Mouse (Mus musculus) T-helper 17 cell (primary cell): ENCODE results near the gene Trim41.
"Not testable (repeated sequence)": the region's sequence is repeated elsewhere in the genome, so short reads cannot be mapped to it uniquely, and the experiment has no call there.

Source experiments
- in situ Hi-C, 2 experiments: fragments of 300-600 bp; cut with MboI, MseI; formaldehyde crosslinking; loops; 1 replicate in 1 of 2; 2 replicates in 1 of 2; pipeline ENCODE4 v1.15.1; 2025; ENCODE audit warnings: high pct_unique_total_duplicates in 2 of 2

The Trim41 gene

GRCm38 (mm10) chr11:48838181-48838797 lies 21.1 kb upstream of the Trim41 start:
- in situ Hi-C loops = no loop called here

- in situ Hi-C loops = no loop called here
Observed at GRCm38 (mm10) chr11:48837310-48838180, 20.4 kb upstream of the Trim41 start.

GRCm38 (mm10) chr11:48836990-48837309 lies 19.8 kb upstream of the Trim41 start:
- in situ Hi-C loops = no loop called here

GRCm38 (mm10) chr11:48835923-48836322 lies 18.8 kb upstream of the Trim41 start:
- in situ Hi-C loops = no loop called here

- in situ Hi-C loops = no loop called here
Observed at GRCm38 (mm10) chr11:48833731-48834639, 16.8 kb upstream of the Trim41 start.

- in situ Hi-C loops = no loop called here
Observed at GRCm38 (mm10) chr11:48833078-48833730, 16.1 kb upstream of the Trim41 start.

GRCm38 (mm10) chr11:48831273-48831672 lies 14.1 kb upstream of the Trim41 start:
- in situ Hi-C loops = no loop called here

GRCm38 (mm10) chr11:48830279-48830678 lies 13.1 kb upstream of the Trim41 start:
- in situ Hi-C loops = no loop called here

- in situ Hi-C loops = no loop called here
Observed at GRCm38 (mm10) chr11:48827926-48828325, 10.8 kb upstream of the Trim41 start.

- in situ Hi-C loops = no loop called here
Observed at GRCm38 (mm10) chr11:48826752-48827096, 9.6 kb upstream of the Trim41 start.

GRCm38 (mm10) chr11:48825979-48826751 lies 9.0 kb upstream of the Trim41 start, which contains the start of the genes Trim7 and Gm12184:
Gene Trim7 (plus strand): TSS chr11:48826140.
Gene Gm12184 (minus strand): TSS chr11:48826655.
- in situ Hi-C loops = not testable (repeated sequence)

GRCm38 (mm10) chr11:48824311-48824830 lies 7.2 kb upstream of the Trim41 start:
- in situ Hi-C loops = loop anchor here in 1 of 2 experiments (25.0 kb wide), 1 partner anchor 888 kb away; the partner anchor contains the start of gene Cnot6

GRCm38 (mm10) chr11:48823536-48823972 lies 6.4 kb upstream of the Trim41 start:
- in situ Hi-C loops = loop anchor here in 1 of 2 experiments (25.0 kb wide), 1 partner anchor 889 kb away; the partner anchor contains the start of gene Cnot6

- in situ Hi-C loops = loop anchor here in 1 of 2 experiments (25.0 kb wide), 1 partner anchor 889 kb away; the partner anchor contains the start of gene Cnot6
Observed at GRCm38 (mm10) chr11:48822768-48823512, 5.8 kb upstream of the Trim41 start.

- in situ Hi-C loops = loop anchor here in 1 of 2 experiments (25.0 kb wide), 1 partner anchor 891 kb away; the partner anchor contains the start of gene Cnot6
Observed at GRCm38 (mm10) chr11:48821299-48821698, 4.1 kb upstream of the Trim41 start.

GRCm38 (mm10) chr11:48820308-48820674 lies 3.1 kb upstream of the Trim41 start:
- in situ Hi-C loops = loop anchor here in 1 of 2 experiments (25.0 kb wide), 1 partner anchor 892 kb away; the partner anchor contains the start of gene Cnot6

GRCm38 (mm10) chr11:48819614-48820307 lies 2.6 kb upstream of the Trim41 start:
- in situ Hi-C loops = loop anchor here in 1 of 2 experiments (25.0 kb wide), 1 partner anchor 893 kb away; the partner anchor contains the start of gene Cnot6

GRCm38 (mm10) chr11:48818346-48818745 lies 1.2 kb upstream of the Trim41 start:
- in situ Hi-C loops = loop anchor here in 1 of 2 experiments (25.0 kb wide), 1 partner anchor 894 kb away; the partner anchor contains the start of gene Cnot6
